Comparison of ENCODE assay signal across 9 mouse cellular contexts in genomic region chr7:80786746-80787145, GRCm38 (mm10). TPM values are rescaled to one million over a fixed set of nuclear protein-coding genes. Genes with fewer than 3 reads are reported as not detected.
A peak's percentile ranks its signal among the peaks of the same experiment; 100 is the strongest.
DNase-seq lines count a peak whose midpoint lies in the region; ATAC-seq and TF ChIP-seq lines count a peak whose summit lies in the region.
"Had no signal": no experiment of that assay in that cellular context is flagged by ENCODE, and none has a peak within 500 bp of the region (broad histone marks: within the 10 kb centered on the region; RNA-seq: fewer than 3 reads in every experiment).

No protein-coding gene starts in this region.

- no peak for TF ChIP-seq CTCF in heart, postnatal 0 days (IDR thresholded peaks at IDR 0.05; ENCODE audit: low read depth)
- TF ChIP-seq CTCF in midbrain, postnatal 0 days (IDR thresholded peaks at IDR 0.05), result no peak

- no peaks in the 10 kb centered on the region for H3K27me3 ChIP-seq in hindbrain, embryonic 10.5 days (ENCODE audit: insufficient read depth, poor library complexity, severe bottlenecking)
- no peaks in the 10 kb centered on the region for H3K27me3 ChIP-seq in hindbrain, embryonic 13.5 days
- H3K27me3 ChIP-seq in heart, postnatal 0 days (ENCODE audit: control insufficient read depth, insufficient read depth, low read length), result no peaks in the 10 kb centered on the region
- no peaks in the 10 kb centered on the region for H3K27me3 ChIP-seq in liver, embryonic 12.5 days (replicated peaks)
- no peaks in the 10 kb centered on the region for H3K27me3 ChIP-seq in midbrain, postnatal 0 days (ENCODE audit: insufficient read depth, low read length)

- no peak overlapping the region for H3K4me3 ChIP-seq in hindbrain, embryonic 10.5 days
- H3K4me3 ChIP-seq in hindbrain, embryonic 13.5 days, result no peak overlapping the region
- no peak overlapping the region for H3K4me3 ChIP-seq in brown adipose tissue, adult 24 weeks (ENCODE audit: insufficient read depth, low read depth, low read length)
- H3K4me3 ChIP-seq in heart, postnatal 0 days (ENCODE audit: low read depth, low read length), result no peak overlapping the region
- no peak overlapping the region for H3K4me3 ChIP-seq in liver, embryonic 12.5 days
- no peak overlapping the region for H3K4me3 ChIP-seq in midbrain, postnatal 0 days (ENCODE audit: low read depth, low read length)

- no peak overlapping the region for H3K4me2 ChIP-seq in hindbrain, embryonic 13.5 days
- no peak overlapping the region for H3K4me2 ChIP-seq in heart, postnatal 0 days (ENCODE audit: low read depth, low read length)
- no peak overlapping the region for H3K4me2 ChIP-seq in liver, embryonic 12.5 days
- no peak overlapping the region for H3K4me2 ChIP-seq in midbrain, postnatal 0 days (ENCODE audit: low read depth, low read length, poor library complexity, severe bottlenecking)

- no peaks in the 10 kb centered on the region for H3K9me3 ChIP-seq in hindbrain, embryonic 10.5 days
- H3K9me3 ChIP-seq in hindbrain, embryonic 13.5 days, result no peaks in the 10 kb centered on the region
- no peaks in the 10 kb centered on the region for H3K9me3 ChIP-seq in heart, postnatal 0 days (replicated peaks; ENCODE audit: control insufficient read depth, low read length)
- H3K9me3 ChIP-seq in liver, embryonic 12.5 days (replicated peaks), result no peaks in the 10 kb centered on the region
- no peaks in the 10 kb centered on the region for H3K9me3 ChIP-seq in midbrain, postnatal 0 days (ENCODE audit: low read length)

- no peak overlapping the region for H3K9ac ChIP-seq in hindbrain, embryonic 13.5 days
- no peak overlapping the region for H3K9ac ChIP-seq in heart, postnatal 0 days (replicated peaks; ENCODE audit: low read depth, low read length)
- no peak overlapping the region for H3K9ac ChIP-seq in liver, embryonic 12.5 days
- H3K9ac ChIP-seq in midbrain, postnatal 0 days (replicated peaks; ENCODE audit: low read length, poor library complexity, severe bottlenecking), result no peak overlapping the region

- 0 out of 2 replicates have a peak, but pooled peaks cover 8% of the 10 kb centered on the region for H3K4me1 ChIP-seq in hindbrain, embryonic 10.5 days (replicated peaks)
- peaks cover 6% of the 10 kb centered on the region; the same call in 1 of the 2 replicates for H3K4me1 ChIP-seq in hindbrain, embryonic 13.5 days (replicated peaks)
- H3K4me1 ChIP-seq in brown adipose tissue, adult 24 weeks (ENCODE audit: control insufficient read depth, insufficient read depth, insufficient read length, low read length), result peaks cover 32% of the 10 kb centered on the region
- peaks cover 63% of the 10 kb centered on the region for H3K4me1 ChIP-seq in heart, postnatal 0 days (ENCODE audit: control insufficient read depth, insufficient read depth)
- H3K4me1 ChIP-seq in liver, embryonic 12.5 days, result peaks cover 43% of the 10 kb centered on the region
- no peaks in the 10 kb centered on the region for H3K4me1 ChIP-seq in midbrain, postnatal 0 days (ENCODE audit: insufficient read depth, low read length)

- TF ChIP-seq EP300 in heart, postnatal 0 days (IDR thresholded peaks at IDR 0.05; ENCODE audit: low read depth), result no peak

- WGBS in hindbrain, embryonic 10.5 days, result 80% methylated on average over 6 of the region's 6 CpGs
- 80% methylated on average over 6 of the region's 6 CpGs for WGBS in hindbrain, embryonic 13.5 days
- WGBS in heart, postnatal 0 days, result 32% methylated on average over 6 of the region's 6 CpGs
- 53% methylated on average over 6 of the region's 6 CpGs for WGBS in liver, embryonic 12.5 days (ENCODE audit: insufficient replicate concordance)
- 77% methylated on average over 6 of the region's 6 CpGs for WGBS in midbrain, postnatal 0 days

- no peak for ATAC-seq in hindbrain, embryonic 13.5 days (ENCODE audit: low FRiP score)
- ATAC-seq in heart, postnatal 0 days (ENCODE audit: insufficient read depth, low read depth), result no peak
- 0 out of 2 replicates have a peak, but pooled peaks have one; percentile 0 for ATAC-seq in monocyte, adult 5-6 weeks (replicated peaks; ENCODE audit: insufficient number of reproducible peaks, low FRiP score, low TSS enrichment, poor library complexity, severe bottlenecking)
- ATAC-seq in liver, embryonic 12.5 days, result no peak
- no peak for ATAC-seq in midbrain, postnatal 0 days (ENCODE audit: low FRiP score)

- no peaks in the 10 kb centered on the region for H3K36me3 ChIP-seq in hindbrain, embryonic 10.5 days
- H3K36me3 ChIP-seq in hindbrain, embryonic 13.5 days, result no peaks in the 10 kb centered on the region
- no peaks in the 10 kb centered on the region for H3K36me3 ChIP-seq in heart, postnatal 0 days (replicated peaks; ENCODE audit: control insufficient read depth, insufficient read depth, low read length)
- H3K36me3 ChIP-seq in liver, embryonic 12.5 days, result no peaks in the 10 kb centered on the region
- no peaks in the 10 kb centered on the region for H3K36me3 ChIP-seq in midbrain, postnatal 0 days (ENCODE audit: insufficient read depth, low read length)

- DNase-seq in hindbrain, embryonic 10.5 days (ENCODE audit: low spot score), result no peak
- DNase-seq in heart, postnatal 0 days (ENCODE audit: low spot score), result no peak
- DNase-seq in midbrain, postnatal 0 days (ENCODE audit: low spot score), result no peak
- no peak for DNase-seq in layer of hippocampus, postnatal 14 days (ENCODE audit: low spot score in 2 of 2)
- DNase-seq: thymus, postnatal 14 days had no signal

- H3K27ac ChIP-seq in hindbrain, embryonic 10.5 days, result 0 out of 2 replicates have a peak overlapping the region, but pooled peaks have one; percentile 16
- no peak overlapping the region for H3K27ac ChIP-seq in hindbrain, embryonic 13.5 days
- H3K27ac ChIP-seq in brown adipose tissue, adult 24 weeks (replicated peaks; ENCODE audit: low read depth, low read length), result peak overlapping the region; percentile 66
- H3K27ac ChIP-seq in heart, postnatal 0 days (ENCODE audit: low read depth), result peak overlapping the region; percentile 77
- no peak overlapping the region for H3K27ac ChIP-seq in liver, embryonic 12.5 days
- no peak overlapping the region for H3K27ac ChIP-seq in midbrain, postnatal 0 days (ENCODE audit: low read depth, low read length)

RNA-seq across cellular contexts. Expression of gene Iqgap1, which starts 39.0 kb away (rescaled TPM):
- polyA plus RNA-seq in hindbrain, embryonic 10.5 days (2016; fragmentation: Nextera tagmentation; extraction: Ambion mirVana), result 25.2 and 28.9 TPM in 2 replicates
- 21.1 and 23.6 TPM in 2 replicates for polyA plus RNA-seq in hindbrain, embryonic 13.5 days (2015; fragmentation: Nextera tagmentation; extraction: Ambion mirVana)
- polyA plus RNA-seq in brown adipose tissue, adult 24 weeks (2012; ENCODE audit: insufficient read depth, insufficient read length, missing spikeins), result 27.3 and 27.9 TPM in 2 replicates
- total RNA-seq in heart, postnatal 0 days (2014; rRNA removed; ENCODE audit: low replicate concordance), result 39.8 and 88.5 TPM in 2 replicates
- 22.6 and 23.6 TPM in 2 replicates for polyA plus RNA-seq in heart, postnatal 0 days (2015; fragmentation: Nextera tagmentation; extraction: Ambion mirVana)
- 598 to 656 TPM (median 610 TPM) in 3 replicates for total RNA-seq in monocyte, adult 5-6 weeks (2017)
- 19.4 and 19.9 TPM in 2 replicates for polyA plus RNA-seq in liver, embryonic 12.5 days (2016; fragmentation: Nextera tagmentation; extraction: Ambion mirVana)
- total RNA-seq in midbrain, postnatal 0 days (2014; rRNA removed), result 20.6 and 31.0 TPM in 2 replicates
- 11.3 and 12.3 TPM in 2 replicates for polyA plus RNA-seq in midbrain, postnatal 0 days (2015; fragmentation: Nextera tagmentation; extraction: Ambion mirVana)
- 10 to 100 TPM; 26.3 TPM for total RNA-seq in layer of hippocampus, postnatal 14 days (2021)

Comparison
In these comparisons a context has a peak if more than half of its experiments do, and no peak if none do; other contexts are left out.
1. H3K27ac ChIP-seq: peak in hindbrain, embryonic 10.5 days (single experiment), brown adipose tissue, adult 24 weeks (single experiment) and heart, postnatal 0 days (single experiment); none in hindbrain, embryonic 13.5 days (single experiment), liver, embryonic 12.5 days (single experiment) and midbrain, postnatal 0 days (single experiment).